Comparison of ENCODE assay signal across 29 mouse cellular contexts in genomic region chr19:60520131-60520530, GRCm38 (mm10). TPM values are rescaled to one million over a fixed set of nuclear protein-coding genes. Genes with fewer than 3 reads are reported as not detected.
DNase-seq lines count a peak whose midpoint lies in the region; ATAC-seq and TF ChIP-seq lines count a peak whose summit lies in the region.
"Had no signal": no experiment of that assay in that cellular context is flagged by ENCODE, and none has a peak within 500 bp of the region (broad histone marks: within the 10 kb centered on the region; RNA-seq: fewer than 3 reads in every experiment).

No protein-coding gene starts in this region.

- H3K4me3 ChIP-seq in MEL (ENCODE audit: control insufficient read depth in 1 of 2, insufficient read depth in 1 of 2, low read depth in 2 of 2, low read length in 2 of 2): no peak overlapping the region
- H3K4me3 ChIP-seq: embryonic facial prominence, embryonic 12.5 days; heart, adult 2 months; heart, embryonic 13.5 days; hindbrain, embryonic 15.5 days; limb, embryonic 12.5 days; liver, embryonic 12.5 days; midbrain, embryonic 15.5 days; myocyte had no signal

- no peak overlapping the region for H3K9ac ChIP-seq in MEL (ENCODE audit: control insufficient read depth, low read depth, low read length, poor library complexity, severe bottlenecking)
- H3K9ac ChIP-seq: embryonic facial prominence, embryonic 12.5 days; forebrain, postnatal 0 days; heart, embryonic 13.5 days; hindbrain, embryonic 15.5 days; limb, embryonic 12.5 days; liver, embryonic 12.5 days; midbrain, embryonic 15.5 days had no signal

- no peak for TF ChIP-seq RAD21 in MEL (IDR thresholded peaks at IDR 0.05; ENCODE audit: low read depth, low read length)

- DNase-seq in spleen, postnatal 36 days (ENCODE audit: low spot score in 2 of 2): peak; percentile 4 to 11
- no peak for DNase-seq in spleen, postnatal 14 days (ENCODE audit: low spot score in 2 of 2)
- peak; percentile 76 for DNase-seq in MEL (ENCODE audit: low read depth, low spot score)
- DNase-seq in splenic B cell, adult 2 months (ENCODE audit: low read depth, low spot score): peak; percentile 54
- DNase-seq in adrenal gland, adult 8-10 months: no peak
- no peak for DNase-seq in left cerebral cortex, adult 11 months (ENCODE audit: low spot score)
- DNase-seq in heart, postnatal 4 days: no peak
- DNase-seq: cerebellum, adult 11-12 months; cerebellum, postnatal 10 days; forebrain, postnatal 0 days; gastrocnemius, postnatal 25 days; heart, adult 2 months; kidney, adult 9 months; kidney, postnatal 14 days; lung, adult 18-20 months had no signal

- H3K36me3 ChIP-seq in MEL (ENCODE audit: control insufficient read depth in 1 of 2, insufficient read depth in 2 of 2, low read length in 2 of 2): peaks cover 3% of the 10 kb centered on the region in 2 experiments; a peak in 3 of 4 replicates
- no peaks in the 10 kb centered on the region for H3K36me3 ChIP-seq in splenic B cell, adult 2 months (ENCODE audit: control insufficient read depth, insufficient read depth, low read length, poor library complexity, severe bottlenecking)
- H3K36me3 ChIP-seq: hindbrain, embryonic 15.5 days; liver, embryonic 12.5 days; midbrain, embryonic 15.5 days had no signal

- peak in 1 of 2 experiments; percentile 9; a peak in 1 of 4 replicates for TF ChIP-seq EP300 in MEL (IDR thresholded peaks at IDR 0.05; ENCODE audit: low read depth in 1 of 2, low read length in 2 of 2)

- H3K4me1 ChIP-seq in MEL (ENCODE audit: control insufficient read depth in 1 of 2, insufficient read depth in 2 of 2, low read length in 2 of 2): peaks cover 0 to 4% of the 10 kb centered on the region in 2 experiments; a peak in 2 of 4 replicates
- H3K4me1 ChIP-seq: embryonic facial prominence, embryonic 12.5 days; heart, embryonic 13.5 days; hindbrain, embryonic 15.5 days; limb, embryonic 12.5 days; liver, embryonic 12.5 days; midbrain, embryonic 15.5 days had no signal

- H3K79me2 ChIP-seq in MEL (ENCODE audit: control insufficient read depth, insufficient read depth, low read length, poor library complexity): no peaks in the 10 kb centered on the region

- no peaks in the 10 kb centered on the region for H3K9me3 ChIP-seq in MEL (replicated peaks; ENCODE audit: insufficient read depth, low read length)
- H3K9me3 ChIP-seq: embryonic facial prominence, embryonic 12.5 days; heart, embryonic 13.5 days; hindbrain, embryonic 15.5 days; liver, embryonic 12.5 days; midbrain, embryonic 15.5 days had no signal

- TF ChIP-seq POLR2A in MEL (IDR thresholded peaks at IDR 0.05; ENCODE audit: control insufficient read depth in 1 of 2, insufficient read depth in 1 of 2, low read depth in 1 of 2, low read length in 2 of 2, poor library complexity in 1 of 2): no peak

- ATAC-seq in hematopoietic stem cell, adult 5-6 weeks (replicated peaks in 1 of 2; ENCODE audit: insufficient read depth in 1 of 2, low FRiP score in 2 of 2, low TSS enrichment in 1 of 2, low read depth in 1 of 2, poor library complexity in 2 of 2, severe bottlenecking in 2 of 2): peak; percentile 65 to 74
- ATAC-seq: forebrain, postnatal 0 days; intestine, embryonic 16.5 days; liver, embryonic 12.5 days; midbrain, embryonic 15.5 days had no signal

- no peak for TF ChIP-seq CTCF in MEL (IDR thresholded peaks at IDR 0.05 in 2 of 3, conservative IDR thresholded peaks at IDR 0.05 in 1 of 3; ENCODE audit: control insufficient read depth in 1 of 3, insufficient read depth in 1 of 3, low read depth in 2 of 3, low read length in 3 of 3, poor library complexity in 1 of 3, severe bottlenecking in 1 of 3)

- H3K27ac ChIP-seq in MEL (ENCODE audit: control insufficient read depth, low read depth, low read length): no peak overlapping the region
- H3K27ac ChIP-seq: embryonic facial prominence, embryonic 12.5 days; heart, adult 2 months; heart, embryonic 13.5 days; hindbrain, embryonic 15.5 days; limb, embryonic 12.5 days; liver, embryonic 12.5 days; midbrain, embryonic 15.5 days had no signal

- no peaks in the 10 kb centered on the region for H3K27me3 ChIP-seq in MEL (ENCODE audit: control insufficient read depth in 1 of 2, insufficient read depth in 2 of 2, low read length in 2 of 2)
- H3K27me3 ChIP-seq in splenic B cell, adult 2 months (ENCODE audit: control insufficient read depth, insufficient read depth, low read length, poor library complexity, severe bottlenecking): no peaks in the 10 kb centered on the region
- H3K27me3 ChIP-seq: embryonic facial prominence, embryonic 12.5 days; heart, embryonic 13.5 days; hindbrain, embryonic 15.5 days; limb, embryonic 12.5 days; liver, embryonic 12.5 days; midbrain, embryonic 15.5 days had no signal

TF ChIP-seq in MEL, 35 proteins besides CTCF, POLR2A, EP300 and RAD21:
- TF ChIP-seq ETS1 (IDR thresholded peaks at IDR 0.05; ENCODE audit: low read depth, low read length) (peak; percentile 49; the same call in 1 of the 2 replicates), MYC (IDR thresholded peaks at IDR 0.05; ENCODE audit: low read depth, low read length) (no peak)

RNA-seq across cellular contexts. Expression of gene Prlhr, which starts 52.0 kb away (rescaled TPM):
- total RNA-seq in MEL (2012; rRNA removed): not detected in 2 replicates
- polyA plus RNA-seq in MEL (2012; ENCODE audit: insufficient read depth in 1 of 2, insufficient read length in 2 of 2, low read depth in 1 of 2, low replicate concordance in 2 of 2, missing spikeins in 1 of 2): not detected
- total RNA-seq in hematopoietic stem cell, adult 5-6 weeks (2017): not detected in 2 replicates
- total RNA-seq in adrenal gland, adult 8-10 months (2022): 1 to 10 TPM in 2 of 4 experiments, under 1 TPM in 2; 0.28 to 1.9 (median 1.1) TPM
- total RNA-seq in heart, postnatal 4 days (2021): not detected
- total RNA-seq: gastrocnemius, postnatal 25 days; heart, adult 2 months; heart, postnatal 25 days; megakaryocyte-erythroid progenitor cell, adult 5-6 weeks had no signal
- polyA plus RNA-seq: embryonic facial prominence, embryonic 12.5 days; forebrain, embryonic 11.5 days; heart, adult 2 months; heart, embryonic 13.5 days; intestine, embryonic 16.5 days; limb, embryonic 12.5 days; liver, embryonic 12.5 days; myocyte; small intestine, adult 2 months; urinary bladder, adult 2 months had no signal

Comparison
In these comparisons a context has a peak if more than half of its experiments do, and no peak if none do; other contexts are left out.
1. DNase-seq: peak in spleen, postnatal 36 days (2 of 2), MEL (single experiment) and splenic B cell, adult 2 months (single experiment); none in spleen, postnatal 14 days (0 of 2), adrenal gland, adult 8-10 months (single experiment), left cerebral cortex, adult 11 months (single experiment) and heart, postnatal 4 days (single experiment).